Mouse (Mus musculus): ENCODE measurements around the gene Npr3.

- TF ChIP-seq GATA1 (IDR thresholded peaks at IDR 0.05; ENCODE audit: borderline replicate concordance, low read length) (no peak), FLI1 (IDR thresholded peaks at IDR 0.05; ENCODE audit: low read length) (no peak)
Measured at GRCm38 (mm10) chr15:11940855-11941254, 33.8 kb upstream of the Npr3 start.
